Mouse (Mus musculus): ENCODE measurements at regions not wholly inside any gene's neighbourhood (a gene's known extent, or its start where the extent isn't known, plus 50 kb on each side); places are given as distances from the start of the nearest gene placed in this dataset.

GRCm38 (mm10) chr5:21109030-21109429 lies 53.3 kb upstream of the Ptpn12 start:
- no peak for DNase-seq

GRCm38 (mm10) chr5:21113377-21113776 lies 57.7 kb upstream of the Ptpn12 start:
- no peak for DNase-seq

- DNase-seq = peak; percentile 60 to 64
These were observed 59.8 kb upstream of the Ptpn12 start for GRCm38 (mm10) chr5:21115552-21115951.

GRCm38 (mm10) chr5:21123081-21123480 lies 63.0 kb upstream of the Gsap start:
- no peak for DNase-seq

GRCm38 (mm10) chr5:21125085-21125484 lies 61.0 kb upstream of the Gsap start:
- peak in 1 of 2 experiments; percentile 24 for DNase-seq

GRCm38 (mm10) chr5:21131173-21131572 lies 54.9 kb upstream of the Gsap start:
- peak; percentile 61 to 64 for DNase-seq

- DNase-seq = no peak
These were observed 54.1 kb upstream of the Gsap start for GRCm38 (mm10) chr5:21131943-21132342.

GRCm38 (mm10) chr5:21135476-21135875 lies 50.6 kb upstream of the Gsap start:
- no peak for DNase-seq

GRCm38 (mm10) chr5:21136081-21136480 lies 50.0 kb upstream of the Gsap start:
- DNase-seq = peak in 1 of 2 experiments; percentile 27
